Mouse (Mus musculus) right cerebral cortex, postnatal 14 days (tissue): ENCODE measurements around the gene Clstn1.

ENCODE experiments used
- DNase-seq: peaks from one replicate; pipeline ENCODE4 v3.0.0; 2022

The Clstn1 gene

DNA sequence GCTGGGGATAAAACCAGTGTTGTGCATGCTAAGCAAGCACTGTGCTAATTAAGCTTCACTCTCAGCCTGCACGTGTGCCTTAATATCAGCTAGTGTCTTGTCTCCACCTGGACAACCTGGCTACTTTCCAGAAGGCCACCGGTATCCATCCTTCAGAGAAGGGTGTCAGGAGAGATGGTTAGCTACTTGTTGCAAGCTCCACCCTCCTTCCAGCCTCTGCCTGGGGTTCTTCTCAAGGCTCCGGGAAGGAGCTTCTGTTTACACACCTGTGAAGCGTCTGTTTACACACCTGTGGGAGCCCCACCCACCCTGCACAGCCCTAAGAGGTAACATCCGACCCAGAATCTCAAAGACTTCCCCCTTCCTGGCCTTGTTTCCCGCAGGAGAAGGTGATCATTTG is 17.6 kb upstream of the Clstn1 start:
- DNase-seq, result no peak

DNA sequence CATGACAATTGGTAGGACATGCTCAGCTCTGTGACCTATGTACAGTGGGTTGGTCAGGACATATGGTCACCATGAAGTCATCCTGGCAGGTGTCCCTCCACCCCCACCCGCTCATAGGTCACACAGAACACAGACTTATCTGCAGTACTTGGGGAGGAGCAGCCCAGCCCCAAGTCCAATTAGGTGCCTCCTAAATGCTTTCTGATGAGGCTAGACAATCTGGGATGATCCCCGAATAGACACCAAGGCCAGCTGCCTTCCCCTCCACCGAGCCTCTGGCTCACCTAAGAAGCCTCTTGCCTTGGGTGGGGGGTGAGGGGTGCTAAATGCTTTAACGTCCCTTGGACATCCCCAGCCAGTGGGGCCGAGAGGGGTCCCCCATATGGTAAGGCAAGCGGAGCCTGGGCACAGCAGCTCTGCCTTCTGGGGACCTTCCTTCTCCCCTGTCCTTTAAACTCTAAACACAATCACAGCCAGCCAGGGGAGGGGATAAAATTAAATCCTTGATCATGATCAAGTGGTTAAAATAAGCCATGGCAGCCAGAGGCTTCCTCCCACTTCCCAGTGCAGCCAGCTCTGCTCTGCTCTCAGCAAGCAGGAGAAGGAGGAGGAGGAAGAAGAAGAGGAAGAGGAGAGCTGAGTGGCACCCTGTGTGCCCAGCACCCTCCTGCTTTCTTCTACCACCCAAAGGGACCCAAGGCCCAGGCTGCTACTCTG is 16.3 kb upstream of the Clstn1 start:
- no peak for DNase-seq

DNA sequence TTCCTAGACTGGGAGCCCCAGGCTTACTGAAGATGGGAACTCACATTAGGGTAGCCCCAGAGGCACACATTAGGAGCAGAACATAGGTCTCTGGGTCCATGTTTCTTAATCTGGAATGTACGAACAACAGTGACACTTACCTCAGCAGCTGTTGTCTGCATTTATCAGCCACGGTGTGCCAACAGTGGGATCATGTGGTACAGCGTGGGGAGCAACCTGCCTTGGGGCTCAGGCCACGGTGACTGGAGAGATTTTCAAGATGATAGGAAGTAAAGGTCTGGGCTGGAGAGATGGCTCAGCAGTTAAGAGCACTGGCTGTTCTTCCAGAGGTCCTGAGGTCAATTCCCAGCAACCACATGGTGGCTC is 15.8 kb upstream of the Clstn1 start:
- DNase-seq, result no peak

DNA sequence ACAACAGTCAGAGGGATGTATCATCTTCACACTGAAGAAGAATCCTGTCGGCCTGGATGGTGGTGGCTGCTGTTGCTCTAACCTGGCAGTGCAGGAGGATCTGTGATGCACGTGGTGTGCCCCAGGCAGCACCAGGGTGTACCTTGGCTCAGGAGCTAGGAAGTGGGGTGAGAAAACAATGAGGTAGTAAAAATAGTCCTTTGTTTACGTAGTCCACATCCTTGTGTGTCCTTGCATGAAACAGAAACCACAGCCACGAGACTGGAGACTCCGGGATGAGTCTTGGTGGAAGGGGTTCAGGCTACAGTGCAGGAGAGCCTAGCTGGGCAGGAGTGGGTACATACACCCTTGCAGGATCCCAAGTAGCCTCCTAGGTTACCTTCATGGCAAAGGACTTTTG is 15.1 kb upstream of the Clstn1 start:
- DNase-seq, result no peak

DNA sequence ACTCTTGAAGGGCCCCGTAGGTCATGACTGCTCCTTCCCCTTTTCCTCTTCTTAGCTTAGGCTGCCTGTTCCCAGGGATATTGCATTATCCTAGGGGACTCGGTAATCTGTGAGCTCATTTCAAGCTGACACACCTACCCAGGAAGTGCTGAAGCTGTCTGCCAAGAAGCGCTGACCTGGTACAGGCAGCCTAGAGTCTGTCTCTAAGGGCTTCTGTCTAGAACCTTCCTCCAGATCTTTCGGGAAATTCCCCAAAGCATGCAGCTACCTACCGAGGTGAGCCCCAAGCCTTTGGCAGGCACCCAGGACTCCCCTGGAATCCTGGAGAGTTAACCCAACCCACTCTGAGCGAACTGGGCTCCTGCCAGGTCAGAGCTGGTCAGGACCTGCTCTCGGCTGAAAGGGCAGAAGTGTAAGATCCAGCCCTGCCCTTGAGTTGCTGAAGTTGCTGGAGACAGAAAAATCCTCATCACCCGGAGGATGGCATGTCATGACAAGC is 14.6 kb upstream of the Clstn1 start:
- no peak for DNase-seq

DNA sequence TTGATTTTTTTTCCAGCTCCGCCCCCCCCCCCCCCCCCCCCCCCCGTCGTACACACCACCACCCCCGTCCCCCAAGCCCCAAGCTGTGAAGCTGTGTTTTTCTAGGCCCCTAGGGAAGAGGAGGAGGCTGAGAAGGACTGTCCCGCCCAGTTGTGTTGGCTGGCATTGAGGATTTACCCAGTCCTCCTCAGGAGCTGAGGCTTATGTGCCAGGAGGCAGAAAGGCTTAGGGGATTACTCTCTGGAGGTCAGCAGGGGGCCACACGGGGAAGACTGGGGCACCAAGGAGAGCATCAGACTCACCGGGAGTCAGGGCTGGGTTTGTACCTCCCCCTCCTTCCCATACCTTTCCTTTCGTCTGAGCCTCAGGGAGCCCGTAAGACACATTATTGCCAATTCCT is 13.8 kb upstream of the Clstn1 start:
- DNase-seq, result no peak

DNA sequence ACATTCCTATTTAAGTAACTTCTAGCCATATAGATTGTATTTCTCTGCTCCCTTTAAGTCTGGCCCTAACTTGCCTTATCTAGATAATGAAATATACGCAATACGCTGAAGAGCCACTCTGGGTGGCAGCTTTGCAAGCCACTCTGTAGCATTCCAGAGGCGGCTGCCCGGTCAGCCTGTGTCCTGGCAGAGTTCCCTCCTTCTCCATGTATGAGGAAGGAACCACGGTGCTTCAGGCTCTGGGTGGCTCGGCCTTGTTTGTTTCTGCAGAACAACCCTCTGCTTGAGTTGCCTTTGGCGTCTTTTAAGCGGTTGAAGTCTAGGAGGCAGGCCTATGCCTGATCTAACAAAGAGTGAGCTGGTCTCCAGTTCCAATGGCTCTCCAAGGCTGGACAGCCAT is 13.4 kb upstream of the Clstn1 start:
- DNase-seq, result no peak

DNA sequence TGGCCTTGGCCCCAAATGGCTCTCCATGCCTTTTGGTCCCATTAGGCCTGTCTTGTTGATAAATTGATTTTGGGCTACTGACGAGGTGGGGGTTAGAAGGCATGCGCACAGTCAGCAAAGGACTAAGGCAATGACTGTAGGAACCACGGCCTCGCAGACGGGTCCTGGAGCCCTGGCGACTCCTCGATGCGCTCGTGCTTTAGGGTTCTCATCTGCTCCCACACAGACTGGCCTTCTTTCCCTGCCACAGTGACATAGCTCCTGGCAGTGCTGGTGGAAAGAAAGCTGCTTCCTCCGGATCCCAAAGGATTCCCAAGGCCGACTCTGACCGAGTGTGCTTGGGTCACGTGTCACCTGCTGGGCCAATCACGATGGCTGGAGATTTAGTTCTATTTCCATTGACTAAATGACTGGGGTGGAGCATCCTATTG is 11.9 kb upstream of the Clstn1 start:
- DNase-seq, result no peak

DNA sequence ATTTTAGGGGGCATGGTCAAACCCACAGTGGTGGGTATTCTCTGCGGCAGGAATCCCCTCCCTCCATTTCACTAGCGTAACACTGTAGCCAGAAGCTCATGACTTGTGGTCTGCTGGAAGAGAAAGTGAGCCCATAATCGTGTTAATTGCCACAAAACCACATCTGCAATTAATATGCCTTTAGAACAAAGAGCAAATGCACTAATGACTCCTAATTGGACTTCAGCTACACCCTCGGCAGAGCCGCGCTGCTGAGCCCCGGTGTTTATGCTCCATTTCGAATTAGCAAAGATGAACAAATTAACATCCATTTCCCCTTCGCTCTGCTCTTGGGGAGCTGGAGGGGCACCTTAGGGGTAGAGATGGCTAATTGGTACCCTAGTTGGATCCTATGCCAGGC is 10.2 kb upstream of the Clstn1 start:
- DNase-seq, result no peak

DNA sequence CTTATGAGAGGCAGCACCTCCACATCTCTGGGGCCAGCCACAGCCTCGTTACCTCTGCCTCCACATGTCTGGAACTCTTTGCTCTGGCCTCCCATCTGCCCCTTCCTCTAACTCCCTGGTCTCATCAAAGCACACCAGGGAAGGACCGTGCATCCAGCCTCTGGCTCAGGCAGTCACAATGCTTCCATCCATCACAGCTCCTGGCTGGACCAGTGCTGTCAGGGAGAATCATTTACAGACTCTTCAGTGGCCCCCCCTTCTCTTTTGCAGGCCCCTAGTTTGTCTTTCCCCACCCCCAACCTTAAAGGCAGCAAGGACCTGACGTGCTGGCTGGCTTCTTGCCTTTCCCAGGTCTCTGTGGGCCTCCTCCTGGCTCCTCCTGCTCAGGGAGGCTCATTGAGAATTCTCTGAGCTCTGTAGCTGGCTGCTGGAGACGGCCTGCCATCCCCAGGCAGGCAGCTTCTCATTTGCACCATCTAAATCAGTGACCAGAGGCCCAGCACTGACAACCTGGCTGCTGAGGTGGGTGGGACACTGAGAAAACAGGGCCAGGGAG is 9.2 kb upstream of the Clstn1 start:
- no peak for DNase-seq

DNA sequence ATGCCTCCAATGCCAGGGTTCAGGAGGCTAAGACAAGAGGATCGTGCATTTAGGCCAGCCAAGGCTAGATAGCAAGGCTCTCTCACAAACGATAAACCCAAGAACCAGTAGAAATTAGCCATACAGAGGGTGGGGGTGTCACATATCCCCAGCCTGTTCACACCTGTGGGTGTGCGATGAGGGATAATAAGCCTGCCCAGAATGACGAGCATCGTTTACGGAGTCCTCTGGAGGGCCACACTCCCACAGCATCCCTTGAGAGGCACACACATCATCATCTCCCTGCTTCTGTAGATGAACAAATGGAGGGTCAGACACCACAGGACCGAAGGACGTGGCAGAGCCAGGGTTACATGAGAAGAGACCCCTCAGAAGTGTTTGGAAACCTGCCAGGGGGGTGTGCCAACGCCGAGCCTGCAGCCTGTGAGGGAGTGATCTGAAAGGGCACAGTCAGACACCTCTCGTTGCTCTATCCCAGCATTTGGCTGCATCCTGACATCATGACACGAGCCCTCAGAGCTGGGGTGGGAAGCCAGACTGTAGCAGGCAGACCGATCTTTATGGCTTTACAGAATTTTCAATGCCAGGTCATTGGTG is 8.1 kb upstream of the Clstn1 start:
- DNase-seq, result no peak

DNA sequence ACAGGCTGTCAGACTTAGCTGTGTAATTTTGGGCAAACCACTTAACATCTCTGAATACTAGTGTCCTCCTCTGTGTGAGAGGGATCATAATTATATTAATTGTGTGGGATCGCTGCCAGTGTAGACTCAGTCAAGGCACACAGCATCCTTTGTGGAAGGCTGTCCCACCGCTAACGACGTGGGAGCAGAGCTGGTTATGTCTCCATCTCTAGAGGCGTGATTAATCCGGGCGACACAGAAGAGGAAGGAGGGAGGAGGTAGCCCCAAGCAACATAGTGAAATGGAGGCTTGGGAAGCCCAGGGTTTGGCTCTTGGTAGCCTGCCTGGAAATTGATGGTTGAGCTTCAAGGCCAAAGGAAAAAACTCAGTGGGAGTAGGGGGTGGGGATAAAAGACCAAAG is 7.4 kb upstream of the Clstn1 start:
- DNase-seq, result no peak

DNA sequence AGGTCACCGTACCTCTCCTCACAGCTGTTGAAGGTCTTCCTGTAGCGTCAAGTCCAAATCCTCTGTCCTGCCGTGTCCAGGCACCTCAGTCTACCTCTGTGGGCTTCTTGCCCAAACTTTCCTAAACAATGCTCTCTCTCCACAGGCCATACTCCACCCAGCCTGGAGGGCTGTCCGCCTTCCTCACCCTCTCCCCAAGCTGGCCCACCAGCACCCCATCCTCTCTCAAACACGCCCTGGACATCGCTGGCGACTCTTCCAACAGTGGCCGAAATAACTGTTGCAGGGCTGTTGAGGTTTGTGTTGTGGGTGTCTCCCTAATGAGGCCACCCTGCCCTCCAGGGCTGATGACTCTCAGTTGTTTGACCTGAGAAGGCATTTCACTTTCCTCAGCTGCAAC is 1.0 kb upstream of the Clstn1 start:
- no peak for DNase-seq

DNA sequence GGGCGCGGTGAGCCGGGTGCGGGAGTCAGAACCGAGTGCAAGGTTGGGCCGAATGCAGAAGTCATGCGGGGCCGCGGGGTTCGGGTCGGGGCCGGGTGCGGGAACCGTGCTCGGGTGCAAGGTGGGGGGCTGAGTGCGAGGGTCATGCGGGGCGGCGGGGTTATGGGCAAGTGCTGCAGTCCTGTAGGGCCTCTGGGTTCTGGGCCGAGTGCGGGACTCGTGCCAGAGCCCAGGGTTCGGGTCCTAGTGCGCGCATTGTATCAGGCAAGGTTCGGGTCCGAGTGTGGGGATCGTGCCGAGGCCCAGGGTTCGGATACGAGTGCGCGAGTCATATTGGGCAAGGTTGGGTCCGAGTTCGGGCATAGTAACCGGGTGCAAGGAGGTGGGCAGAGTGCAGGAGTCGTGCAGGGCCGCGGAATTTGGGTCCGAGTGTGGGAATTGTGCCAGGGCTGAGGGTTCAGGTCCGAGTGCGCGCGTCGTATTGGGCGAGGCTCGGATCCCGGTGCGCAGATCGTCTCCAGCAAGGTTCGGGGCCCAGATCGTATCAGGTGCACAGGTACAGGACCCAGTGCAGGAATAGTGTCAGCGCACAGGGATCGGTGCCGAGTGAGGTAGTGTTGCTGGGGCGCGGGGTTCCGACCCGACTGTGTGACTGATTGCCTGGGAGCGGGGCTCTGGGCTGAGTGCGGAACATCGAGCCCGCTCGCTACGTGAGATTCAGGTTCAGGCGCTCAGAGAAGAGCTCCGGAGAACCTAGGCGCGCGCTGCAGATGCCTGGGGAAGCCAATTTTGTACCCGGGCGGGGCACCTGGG is 721 bp downstream of the Clstn1 start:
- peak; percentile 66 for DNase-seq

DNA sequence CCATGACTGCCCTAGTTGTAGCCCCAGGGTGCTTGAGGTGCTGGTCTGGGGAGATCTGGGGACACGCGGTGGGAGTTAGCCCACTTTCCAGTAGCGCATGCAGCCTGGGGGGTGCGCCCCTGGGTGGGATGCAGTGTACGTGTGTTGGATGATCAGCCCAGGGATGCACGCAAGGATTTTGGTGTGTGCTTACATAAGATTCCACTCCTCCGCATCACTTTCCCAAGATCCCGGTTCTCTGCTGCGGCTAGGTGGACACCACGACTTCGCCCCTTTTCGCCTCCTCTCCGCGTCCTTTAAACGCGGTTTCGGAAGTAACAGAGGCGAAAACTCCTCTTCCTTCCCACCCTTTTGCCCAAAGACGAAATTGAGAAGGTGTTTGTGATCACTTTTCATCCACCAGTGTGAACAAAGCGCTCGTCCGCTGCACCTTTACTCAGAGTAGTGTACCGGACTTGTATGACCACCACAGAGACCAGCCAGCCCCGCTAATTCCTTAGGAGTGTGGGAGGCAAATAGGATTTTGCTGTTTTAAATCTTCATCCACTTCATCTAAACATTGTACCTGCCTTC is 1.4 kb downstream of the Clstn1 start:
- DNase-seq, result peak; percentile 41

DNA sequence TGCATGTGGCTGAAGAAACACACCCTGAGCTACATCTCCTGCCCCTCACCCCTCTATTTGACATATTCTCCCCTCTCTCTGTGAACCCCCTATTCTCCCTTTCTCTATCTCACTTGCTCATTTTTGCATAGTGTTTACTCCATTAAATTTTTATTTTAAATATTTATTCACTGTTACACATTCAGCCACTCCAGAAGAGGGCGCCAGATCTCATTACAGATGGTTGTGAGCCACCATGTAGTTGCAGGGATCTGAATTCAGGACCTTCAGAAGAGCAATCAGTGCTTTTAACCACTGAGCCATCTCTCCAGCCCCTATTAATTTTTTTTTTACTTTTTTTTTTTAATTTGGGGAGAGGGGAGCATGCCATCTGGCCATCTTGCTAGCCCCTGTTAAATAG is 3.9 kb downstream of the Clstn1 start:
- DNase-seq, result no peak

DNA sequence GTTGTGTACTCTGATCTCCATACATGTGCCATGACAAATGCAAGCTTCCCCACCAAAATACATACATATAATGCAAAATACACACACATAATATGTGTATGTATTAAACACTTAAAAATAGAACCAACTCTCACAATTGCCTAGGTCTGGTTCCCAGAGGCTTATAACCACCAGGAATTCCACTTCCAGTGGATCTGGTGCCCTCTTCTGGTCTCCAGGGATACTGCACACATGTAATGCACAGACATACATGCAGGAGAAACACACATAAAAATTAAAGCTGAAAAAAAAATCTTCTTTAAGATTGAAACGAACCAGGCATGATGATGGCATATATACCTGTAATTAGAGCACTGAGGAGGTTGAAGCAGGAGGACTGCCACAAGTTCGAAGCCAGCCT is 5.2 kb downstream of the Clstn1 start:
- no peak for DNase-seq

DNA sequence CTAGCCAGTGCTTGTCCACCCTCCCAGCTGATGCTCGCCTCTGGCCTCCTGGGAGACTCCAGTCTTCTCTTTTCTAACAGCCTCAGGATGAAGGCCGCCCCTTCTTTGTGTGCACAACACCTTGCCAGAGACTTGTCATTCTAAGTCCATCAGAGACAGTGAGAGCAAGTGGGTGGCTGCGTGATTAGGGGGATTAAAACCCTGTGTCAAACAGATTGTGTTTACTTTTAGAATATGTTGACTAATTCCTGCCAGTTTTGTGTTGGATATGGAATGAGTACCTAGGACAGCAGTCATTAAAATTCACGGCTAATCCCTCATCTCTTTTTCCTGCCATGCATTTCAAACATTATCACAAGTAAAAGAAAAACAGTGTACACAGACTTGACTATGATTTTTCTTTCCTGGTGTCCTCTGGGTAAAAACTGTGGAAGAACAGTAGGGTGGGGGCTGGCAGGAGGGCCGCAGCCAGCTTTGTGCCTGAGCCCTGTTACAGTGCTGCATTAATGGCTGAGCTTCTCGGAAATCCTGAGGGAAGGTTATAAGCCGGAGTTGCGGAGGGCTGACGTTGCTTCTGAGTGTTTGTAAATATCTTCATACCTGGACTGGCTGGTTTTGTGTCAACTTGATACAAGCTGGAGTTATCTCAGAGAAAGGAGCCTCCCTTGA is 8.8 kb downstream of the Clstn1 start:
- no peak for DNase-seq

DNA sequence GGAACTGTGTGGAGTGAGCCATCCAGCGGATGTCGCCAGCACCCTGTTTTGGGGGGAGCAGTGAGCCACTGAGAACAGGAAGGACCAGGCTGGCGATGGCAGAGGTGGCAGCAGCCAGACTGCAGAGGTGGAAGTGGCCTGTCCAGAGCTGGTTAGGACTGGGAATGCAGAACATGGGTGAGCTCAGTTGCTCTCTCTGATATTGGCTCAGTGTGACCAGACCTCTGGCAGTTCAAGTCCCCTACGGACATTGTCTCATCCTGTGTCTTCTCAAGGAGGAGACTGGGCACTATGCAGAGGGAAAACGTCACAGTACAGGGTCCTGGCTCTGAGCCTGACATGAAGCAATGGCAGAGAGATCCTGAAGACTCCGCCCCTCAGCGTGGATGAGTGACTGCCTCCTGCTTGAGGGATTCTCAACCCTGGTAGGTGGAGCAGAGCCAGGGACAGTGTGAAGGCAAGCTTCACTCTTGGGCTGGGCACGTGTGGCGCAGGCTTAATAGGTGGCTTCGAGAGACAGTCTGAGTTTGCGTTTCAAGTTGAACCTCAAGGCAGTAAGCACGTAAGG is 11.5 kb downstream of the Clstn1 start:
- DNase-seq, result no peak

DNA sequence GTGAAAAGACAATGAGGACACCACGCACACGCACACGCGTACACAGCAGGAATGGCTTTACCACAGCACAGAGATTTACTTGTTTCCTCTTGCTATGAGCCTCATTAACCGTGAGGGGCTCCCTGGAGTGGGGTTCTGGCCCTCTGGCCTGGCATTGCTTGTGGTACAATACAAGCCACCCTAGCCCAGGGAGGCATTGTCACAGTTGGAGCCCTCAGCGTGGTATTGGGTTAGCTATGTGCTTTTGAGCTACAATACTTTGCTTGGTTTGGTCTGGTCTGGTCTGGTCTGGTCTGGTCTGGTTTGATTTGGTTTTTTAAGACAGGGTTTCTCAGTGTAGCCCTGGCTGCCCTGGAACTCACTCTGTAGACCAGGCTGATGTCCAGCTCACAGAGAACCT is 13.3 kb downstream of the Clstn1 start:
- no peak for DNase-seq

DNA sequence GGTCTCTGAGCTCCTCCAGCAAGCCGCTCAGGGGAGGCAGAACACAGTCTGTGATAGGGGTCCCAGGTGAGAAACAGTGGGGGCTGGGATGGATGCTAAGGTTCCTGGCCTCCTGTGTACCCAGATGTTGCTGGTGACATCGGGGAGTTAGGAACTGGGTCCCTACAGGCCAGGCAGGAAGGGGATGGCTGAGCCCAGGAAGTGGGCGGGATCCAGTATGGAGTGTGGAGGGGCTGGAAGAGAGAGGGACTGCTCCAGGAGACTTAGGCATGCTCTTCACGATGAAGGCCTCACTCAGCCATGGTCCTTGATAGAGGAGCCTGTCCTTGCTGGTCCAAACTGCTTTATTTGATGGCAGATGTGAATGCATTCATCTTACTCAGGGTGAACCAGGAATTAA is 13.9 kb downstream of the Clstn1 start:
- DNase-seq, result no peak

DNA sequence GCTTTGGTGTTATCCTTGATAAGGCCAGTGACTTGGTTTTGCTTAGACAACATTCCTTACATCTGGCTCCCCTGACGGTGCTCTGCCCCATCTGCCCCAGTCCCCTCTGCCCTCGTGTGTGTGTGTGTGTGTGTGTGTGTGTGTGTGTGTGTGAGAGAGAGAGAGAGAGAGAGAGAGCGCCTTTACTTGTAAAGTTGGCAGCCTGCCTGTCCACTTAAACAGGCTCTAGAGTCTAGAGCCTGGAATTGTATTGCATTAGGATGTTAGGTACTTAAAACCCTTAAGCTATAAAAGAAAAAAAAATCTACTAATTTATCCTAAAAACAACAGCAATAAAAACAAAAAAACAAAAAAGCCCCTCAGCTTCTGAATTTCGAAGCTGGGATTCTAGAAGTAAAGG is 15.2 kb downstream of the Clstn1 start:
- DNase-seq, result no peak

DNA sequence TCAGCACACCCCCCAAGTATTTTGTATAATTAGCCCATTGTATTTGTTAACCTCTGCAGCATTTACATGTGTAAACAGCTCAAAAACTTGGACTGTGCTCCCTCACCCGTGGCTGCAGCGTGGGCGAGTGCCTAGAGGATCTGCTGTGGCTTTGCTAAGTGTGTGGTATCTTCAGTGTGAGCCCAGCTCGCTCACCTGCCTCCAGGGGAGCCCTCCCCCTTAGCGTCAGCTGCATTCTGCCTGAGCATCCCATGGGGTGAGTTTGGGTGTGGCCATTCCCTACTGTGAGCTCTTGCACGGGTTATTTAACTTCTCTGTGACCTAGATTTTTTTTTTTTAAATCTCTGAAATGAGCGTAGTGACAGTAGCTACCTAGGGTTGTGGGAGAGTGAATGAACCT is 16.0 kb downstream of the Clstn1 start:
- no peak for DNase-seq
